Mouse (Mus musculus): ENCODE measurements at regions not wholly inside any gene's neighbourhood (a gene's known extent, or its start where the extent isn't known, plus 50 kb on each side); places are given as distances from the start of the nearest gene placed in this dataset.

- no peak for DNase-seq
Measured at GRCm38 (mm10) chr17:76205082-76205481, 653.3 kb upstream of the Fam98a start.

GRCm38 (mm10) chr17:76184813-76185212 lies 633.1 kb upstream of the Fam98a start:
- DNase-seq: no peak

- DNase-seq: no peak
Measured at GRCm38 (mm10) chr17:76136660-76137495, 585.1 kb upstream of the Fam98a start.

- no peak for DNase-seq
Measured at GRCm38 (mm10) chr17:76134030-76134429, 582.3 kb upstream of the Fam98a start.

- DNase-seq: no peak
Measured at GRCm38 (mm10) chr17:76125260-76125659, 573.5 kb upstream of the Fam98a start.

DNA sequence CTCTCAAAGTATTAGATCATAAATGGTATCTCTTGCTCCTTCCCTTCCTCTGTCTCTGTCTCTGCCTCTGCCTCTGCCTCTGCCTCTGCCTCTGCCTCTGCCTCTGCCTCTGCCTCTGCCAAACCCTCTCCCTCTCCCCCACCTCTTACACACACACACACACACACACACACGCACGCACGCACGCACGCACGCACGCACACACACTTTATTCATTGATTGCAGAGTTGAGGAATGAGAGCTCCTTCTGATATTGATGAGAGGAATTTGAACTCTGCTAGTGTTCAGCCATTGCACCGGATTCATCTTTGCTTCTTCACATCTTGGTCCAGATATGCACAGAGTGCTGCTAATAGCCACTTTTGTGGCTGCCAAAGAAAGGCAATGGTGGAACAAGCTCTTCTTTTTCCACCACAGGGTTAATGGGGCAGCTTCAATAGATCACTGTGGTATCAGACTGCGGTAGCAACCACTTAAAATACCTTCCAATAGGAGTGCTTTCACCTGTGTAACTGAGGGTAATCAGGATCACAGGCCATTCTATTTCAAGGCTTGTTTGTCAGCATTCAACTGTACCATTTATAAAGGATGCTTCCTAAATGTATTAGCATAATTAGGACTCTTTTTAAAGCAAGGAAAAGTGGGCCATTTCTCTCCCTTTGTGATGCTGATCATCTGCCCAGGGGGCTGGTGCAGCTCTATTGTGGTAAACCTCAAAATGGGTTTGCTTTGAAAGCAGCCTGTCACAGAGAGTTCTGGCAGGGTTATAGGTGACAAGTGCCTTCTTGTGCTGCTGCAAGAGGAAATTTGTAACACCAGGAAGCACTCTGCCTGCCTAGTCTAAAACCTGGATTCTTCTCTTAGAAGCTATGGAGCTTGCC lies 559.8 kb upstream of the Fam98a start:
- DNase-seq: no peak

GRCm38 (mm10) chr17:76110856-76111255 lies 559.1 kb upstream of the Fam98a start:
- no peak for DNase-seq

- no peak for DNase-seq
Measured at GRCm38 (mm10) chr17:76083536-76083935, 531.8 kb upstream of the Fam98a start.

- no peak for DNase-seq
Measured at GRCm38 (mm10) chr17:76081780-76082179, 530.0 kb upstream of the Fam98a start.

DNA sequence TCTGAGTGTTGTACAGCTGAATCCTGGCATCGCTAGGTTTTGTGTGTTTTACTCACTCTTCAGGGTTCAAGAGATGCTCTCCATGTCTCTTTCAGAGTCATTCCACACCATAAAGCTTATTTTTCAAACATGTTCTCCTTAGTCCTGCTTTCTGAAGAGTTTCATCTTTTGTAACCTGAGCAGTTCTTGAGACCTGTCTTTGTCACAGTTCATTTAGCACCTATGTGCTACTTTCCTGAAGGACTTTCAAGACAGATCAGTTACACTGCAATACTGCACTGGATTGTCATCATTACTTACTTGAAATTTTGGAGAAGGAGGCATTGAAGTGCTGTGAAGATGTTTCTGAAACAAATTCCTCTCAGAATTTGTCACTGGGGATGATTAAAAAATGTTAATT lies 494.7 kb upstream of the Fam98a start:
- DNase-seq: no peak

GRCm38 (mm10) chr17:76032710-76033109 lies 481.0 kb upstream of the Fam98a start:
- DNase-seq: no peak

DNA sequence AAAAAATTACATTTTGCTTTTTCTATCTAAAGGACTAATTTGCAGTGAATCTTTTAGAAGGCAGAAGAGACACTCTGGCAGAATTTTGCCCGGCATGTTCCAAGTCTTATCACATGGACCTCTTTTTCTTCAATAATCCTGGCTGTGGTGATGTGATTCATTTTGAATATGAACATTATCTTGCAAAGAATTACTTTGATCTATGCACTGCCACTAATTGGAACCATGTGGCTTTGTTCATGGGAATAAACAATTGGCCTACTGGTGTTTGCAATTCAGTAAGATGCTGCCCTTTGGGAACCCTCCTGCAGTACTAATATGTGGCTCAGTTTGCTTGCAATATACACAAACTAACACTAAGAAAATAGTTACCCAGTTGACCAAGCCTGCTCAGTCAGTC lies 456.3 kb upstream of the Fam98a start:
- no peak for DNase-seq

GRCm38 (mm10) chr17:76002836-76003235 lies 451.1 kb upstream of the Fam98a start:
- DNase-seq: no peak

DNA sequence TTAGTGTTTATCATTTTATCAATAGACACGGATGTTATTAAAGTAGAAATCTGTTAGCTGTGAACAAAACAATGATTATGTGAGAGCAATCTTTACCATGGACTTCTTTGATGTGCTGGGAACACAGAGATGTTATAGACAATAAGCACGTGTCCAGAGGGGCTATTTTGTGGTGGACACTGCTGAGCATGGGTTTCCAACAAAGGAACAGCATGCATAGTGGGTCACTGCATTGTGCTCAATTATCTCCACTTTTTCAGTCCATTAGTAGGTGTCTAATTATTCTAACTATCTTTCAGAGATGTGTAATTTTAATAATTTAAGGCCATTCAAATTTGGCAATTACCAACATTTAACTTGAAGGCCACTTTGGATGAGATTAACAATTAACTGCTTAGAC lies 409.6 kb upstream of the Fam98a start:
- DNase-seq: no peak

GRCm38 (mm10) chr17:75936686-75937380 lies 385.1 kb upstream of the Fam98a start:
- DNase-seq: no peak

DNA sequence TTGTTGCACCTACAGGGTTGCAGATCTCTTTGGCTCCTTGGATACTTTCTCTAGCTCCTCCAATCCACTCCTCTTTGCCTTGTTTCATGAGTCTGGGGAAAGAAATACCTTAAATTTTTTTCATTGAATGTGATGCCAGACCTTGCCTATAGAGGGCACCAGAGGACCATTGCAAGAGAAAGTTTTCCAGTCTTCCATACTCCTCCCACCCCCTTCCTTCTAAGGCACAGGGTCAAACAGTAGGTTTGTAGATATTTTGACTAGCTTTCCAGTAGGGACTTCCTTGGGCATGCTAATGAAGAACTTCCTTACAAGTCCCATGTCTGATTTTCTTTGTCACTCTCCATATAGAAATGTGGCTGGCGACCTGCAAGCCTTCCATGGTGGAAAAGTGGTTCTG lies 379.3 kb upstream of the Fam98a start:
- no peak for DNase-seq

- no peak for DNase-seq
Measured at GRCm38 (mm10) chr17:75920240-75920639, 368.5 kb upstream of the Fam98a start.

- no peak for DNase-seq
Measured at GRCm38 (mm10) chr17:75917020-75917419, 365.3 kb upstream of the Fam98a start.

- no peak for DNase-seq
Measured at GRCm38 (mm10) chr17:75916590-75916989, 364.8 kb upstream of the Fam98a start.

DNA sequence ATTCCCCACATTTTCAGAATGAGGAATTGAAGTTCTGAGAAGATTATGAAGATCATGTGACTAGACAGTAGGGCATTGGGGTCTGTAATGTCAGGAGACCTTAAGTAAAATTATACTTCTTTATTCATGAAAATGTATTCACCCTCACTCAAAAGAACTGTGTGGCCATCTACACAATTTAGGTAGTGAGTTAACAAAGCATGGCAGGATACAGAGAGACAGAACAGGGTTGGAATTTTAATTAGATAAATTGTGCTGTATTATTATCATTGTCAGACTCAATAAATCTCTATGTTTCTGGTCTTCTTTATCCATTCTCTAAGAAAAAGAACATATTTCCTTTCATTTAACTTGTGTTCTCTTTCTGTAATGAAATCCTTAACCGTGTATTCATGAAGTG lies 363.5 kb upstream of the Fam98a start:
- DNase-seq: no peak

DNA sequence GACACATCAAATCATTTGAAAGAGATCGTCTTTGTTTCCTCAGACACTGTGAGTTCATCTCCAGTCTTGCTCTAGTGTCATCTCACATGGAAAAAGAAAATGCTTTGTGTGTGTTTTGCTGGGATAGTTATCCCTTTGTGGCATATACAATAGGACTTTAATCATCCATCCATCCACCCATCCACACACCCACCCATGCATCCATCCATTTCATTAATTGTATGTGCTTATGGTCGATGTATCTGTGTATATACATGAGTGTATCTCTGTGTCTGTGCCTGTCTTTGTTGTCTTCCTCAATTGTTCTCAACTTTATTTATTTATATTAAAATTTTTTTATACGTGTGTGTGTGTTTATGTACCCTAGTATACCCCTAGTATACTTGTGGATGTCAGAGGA lies 355.3 kb upstream of the Fam98a start:
- DNase-seq: no peak

- no peak for DNase-seq
Measured at GRCm38 (mm10) chr17:75906643-75907042, 354.9 kb upstream of the Fam98a start.

- DNase-seq: no peak
Measured at GRCm38 (mm10) chr17:75895436-75895835, 343.7 kb upstream of the Fam98a start.
